Mouse (Mus musculus): Measurements from ENCODE around the gene Sept10. TPM values are rescaled to one million over a fixed set of nuclear protein-coding genes. Genes with fewer than 3 reads are reported as not detected.
A peak's percentile ranks its signal among the peaks of the same experiment; 100 is the strongest.

Gene Sept10
- polyA plus RNA-seq, 1 experiment from 2014 or later: 12.8 TPM

DNA sequence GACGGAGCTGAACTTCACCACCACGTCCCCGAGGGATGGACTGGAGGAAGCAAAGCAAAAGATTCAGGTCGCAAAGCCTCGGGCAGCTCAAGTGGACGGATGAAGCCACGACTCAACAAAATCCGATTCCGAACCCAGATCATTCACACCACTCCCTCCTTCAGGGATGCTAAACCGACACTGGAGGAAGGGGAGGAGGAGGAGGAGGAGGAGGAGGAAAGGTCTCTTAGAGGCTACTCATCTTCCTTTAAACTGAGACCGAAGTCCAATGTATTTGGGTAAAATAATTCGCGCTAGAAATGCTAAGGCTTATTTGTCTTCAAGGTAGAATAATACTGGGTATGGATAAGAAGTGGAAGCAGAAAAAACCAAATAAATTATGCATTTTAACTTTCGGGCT lies 1.7 kb upstream of the Sept10 start:
- Histone ChIP-seq H3K9ac (no peak overlapping the region), H3K4me3 (peak overlapping the region; percentile 63)
- 40% methylated on average over 14 of the region's 14 CpGs for WGBS (ENCODE audit: insufficient replicate concordance)

DNA sequence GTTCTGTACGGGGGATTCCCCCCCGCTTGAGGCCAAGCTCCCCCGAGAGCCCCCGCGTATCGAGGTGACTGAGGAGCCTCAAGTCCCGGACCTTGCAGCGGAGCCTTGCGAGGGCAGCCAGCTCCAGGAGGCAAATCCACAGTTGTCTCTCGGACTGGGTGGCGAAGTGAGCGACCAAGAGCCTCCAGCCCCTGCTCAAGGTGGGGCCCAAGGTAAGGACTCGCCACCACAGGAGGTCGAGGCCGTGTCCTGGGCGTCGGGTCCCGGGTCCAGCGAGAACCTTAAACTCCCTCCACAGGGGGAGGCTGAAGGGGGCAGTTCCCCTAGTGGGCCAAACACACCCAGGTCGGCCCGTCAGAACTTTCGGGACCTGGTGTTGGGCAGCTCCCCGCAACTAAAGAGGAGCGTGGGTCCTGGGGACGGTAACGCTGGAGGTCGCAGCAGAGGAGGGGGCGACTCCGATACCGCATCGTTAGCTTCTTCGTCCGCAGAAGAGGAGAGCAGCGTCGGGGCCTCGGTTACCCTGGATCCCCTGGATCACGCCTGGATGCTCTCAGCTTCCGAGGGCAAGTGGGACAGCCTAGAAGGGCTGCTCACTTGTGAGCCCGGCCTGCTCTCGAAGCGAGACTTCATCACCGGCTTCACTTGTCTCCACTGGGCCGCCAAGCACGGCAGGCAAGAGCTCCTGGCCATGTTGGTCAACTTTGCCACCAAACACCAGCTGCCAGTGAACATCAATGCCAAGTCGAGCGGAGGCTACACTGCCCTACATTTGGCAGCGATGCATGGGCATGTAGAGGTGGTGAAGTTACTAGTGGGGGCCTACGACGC lies 839 bp upstream of the Sept10 start:
- no peak overlapping the region for H3K27ac ChIP-seq
- no peaks in the 10 kb centered on the region for H3K36me3 ChIP-seq
- peaks cover 60% of the 10 kb centered on the region for H3K27me3 ChIP-seq (replicated peaks)
- H3K9me3 ChIP-seq (replicated peaks): no peaks in the 10 kb centered on the region
- peaks cover 21% of the 10 kb centered on the region for H3K4me1 ChIP-seq
- H3K9ac ChIP-seq: peak overlapping the region; percentile 66
- H3K4me2 ChIP-seq: peak overlapping the region; percentile 89
- H3K4me3 ChIP-seq: peak overlapping the region; percentile 63
- 6% methylated on average over 49 of the region's 49 CpGs for WGBS (ENCODE audit: insufficient replicate concordance)
- ATAC-seq: peak; percentile 19

More for the DNA sequence above, 1.7 kb upstream of the Sept10 start:
- Histone ChIP-seq H3K27ac (no peak overlapping the region), H3K27me3 (replicated peaks) (peaks cover 58% of the 10 kb centered on the region), H3K36me3 (no peaks in the 10 kb centered on the region), H3K4me1 (peaks cover 21% of the 10 kb centered on the region), H3K9me3 (replicated peaks) (no peaks in the 10 kb centered on the region), H3K4me2 (peak overlapping the region; percentile 89)
- ATAC-seq: no peak

DNA sequence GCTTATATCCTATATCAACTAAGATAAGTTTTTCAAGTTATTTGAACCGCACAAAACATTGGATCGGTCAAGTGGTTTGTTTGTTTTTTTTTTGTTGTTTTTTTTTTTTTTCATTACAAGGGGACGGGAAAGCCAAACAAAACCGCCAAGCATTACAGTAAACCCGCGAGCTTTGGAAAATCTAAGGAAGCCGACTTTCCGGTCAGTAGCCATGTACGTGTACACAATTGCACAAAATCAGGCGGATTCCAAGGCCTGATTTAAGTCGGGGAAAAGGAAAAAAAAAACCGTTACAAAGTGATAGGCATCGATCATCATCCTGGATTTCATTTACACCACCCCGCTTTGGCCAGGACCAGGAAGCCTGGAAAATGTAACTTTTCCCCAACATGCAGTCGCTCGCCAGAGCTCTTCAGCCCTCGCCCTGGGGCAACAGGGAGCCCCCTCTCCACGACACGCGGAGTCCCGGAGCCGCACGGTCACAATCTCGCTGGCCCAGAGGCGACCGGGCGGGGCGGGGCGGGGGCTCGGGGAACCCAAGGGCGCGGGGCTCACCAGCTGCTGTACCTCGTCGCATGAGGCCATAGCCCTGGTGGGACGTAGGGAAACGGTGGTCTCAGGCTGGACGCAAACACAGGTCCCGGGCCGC lies 699 bp downstream of the Sept10 start:
- ATAC-seq: no peak
- Histone ChIP-seq H3K4me3 (peak overlapping the region; percentile 63), H3K4me2 (peak overlapping the region; percentile 89), H3K4me1 (peaks cover 21% of the 10 kb centered on the region), H3K9ac (peak overlapping the region; percentile 66), H3K27ac (peak overlapping the region; percentile 75), H3K36me3 (no peaks in the 10 kb centered on the region), H3K27me3 (replicated peaks) (peaks cover 57% of the 10 kb centered on the region), H3K9me3 (replicated peaks) (no peaks in the 10 kb centered on the region)
- 3% methylated on average over 39 of the region's 39 CpGs for WGBS (ENCODE audit: insufficient replicate concordance)

DNA sequence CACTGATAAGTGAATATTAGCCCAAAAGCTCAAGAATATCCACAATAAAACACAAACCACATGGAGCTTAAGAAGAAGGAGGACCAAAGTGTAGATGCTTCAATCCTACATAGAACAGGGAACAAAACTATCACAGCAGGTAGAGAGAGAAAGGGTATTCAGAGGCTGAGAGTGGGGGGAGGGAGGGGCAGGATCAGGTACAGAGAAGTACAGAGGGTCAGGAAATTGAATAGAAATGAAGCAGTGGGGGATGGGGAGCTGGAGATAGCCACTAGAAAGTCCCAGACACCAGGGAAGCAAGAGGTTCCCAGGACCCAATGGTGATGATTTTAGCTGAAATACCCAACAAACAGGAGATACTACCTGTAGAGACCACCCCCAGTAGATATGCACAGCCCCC lies 21.6 kb downstream of the Sept10 start:
- Histone ChIP-seq H3K4me2 (no peak overlapping the region), H3K4me1 (no peaks in the 10 kb centered on the region), H3K9ac (no peak overlapping the region), H3K27me3 (replicated peaks) (no peaks in the 10 kb centered on the region), H3K27ac (no peak overlapping the region), H3K36me3 (no peaks in the 10 kb centered on the region), H3K4me3 (no peak overlapping the region), H3K9me3 (replicated peaks) (no peaks in the 10 kb centered on the region)
- ATAC-seq: no peak

DNA sequence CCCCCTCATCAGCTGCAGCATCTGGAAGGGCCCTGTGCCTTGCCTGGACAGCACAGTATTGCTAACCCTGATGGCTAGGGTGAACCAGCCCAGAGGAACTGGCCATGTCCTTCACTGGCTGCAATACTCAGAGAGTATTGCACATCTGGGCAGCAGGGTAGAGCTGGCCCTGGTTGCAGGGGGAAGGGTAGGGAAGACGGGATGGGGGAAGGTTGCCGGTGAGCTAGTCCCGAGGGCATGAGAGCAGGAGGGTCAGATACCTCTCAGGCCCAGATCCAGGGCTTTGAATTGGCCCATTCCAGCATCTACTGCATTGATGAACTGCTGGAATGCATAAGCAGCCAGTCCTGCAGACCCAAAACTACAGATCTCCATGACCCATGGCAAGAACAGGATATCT lies 24.9 kb downstream of the Sept10 start:
- no peaks in the 10 kb centered on the region for H3K9me3 ChIP-seq (replicated peaks)
- no peaks in the 10 kb centered on the region for H3K4me1 ChIP-seq
- no peak overlapping the region for H3K27ac ChIP-seq
- no peak for ATAC-seq
- H3K4me2 ChIP-seq: no peak overlapping the region
- H3K9ac ChIP-seq: no peak overlapping the region
- H3K36me3 ChIP-seq: no peaks in the 10 kb centered on the region
- 80% methylated on average over 3 of the region's 3 CpGs for WGBS (ENCODE audit: insufficient replicate concordance)
- H3K4me3 ChIP-seq: no peak overlapping the region
- H3K27me3 ChIP-seq (replicated peaks): no peaks in the 10 kb centered on the region

DNA sequence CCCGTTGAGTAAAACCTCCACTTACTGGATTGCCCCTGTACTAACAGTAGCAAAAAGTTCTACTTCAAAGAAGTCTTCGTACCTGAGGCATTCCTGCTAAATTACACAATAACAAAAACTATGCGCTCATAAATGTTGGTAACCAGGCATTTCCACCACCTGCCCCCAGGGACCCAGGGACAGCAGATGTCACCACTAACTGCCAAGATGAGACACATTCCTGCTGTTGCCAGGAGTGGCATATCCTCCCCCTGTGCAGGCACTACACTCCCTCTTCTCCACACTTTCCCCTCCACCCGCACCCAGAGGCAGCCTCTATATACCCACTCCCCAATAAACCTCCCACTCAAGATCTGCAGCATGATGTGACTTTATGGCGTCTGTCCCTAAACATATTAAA lies 26.8 kb downstream of the Sept10 start:
- H3K27ac ChIP-seq: no peak overlapping the region
- H3K9me3 ChIP-seq (replicated peaks): no peaks in the 10 kb centered on the region
- H3K4me2 ChIP-seq: no peak overlapping the region
- H3K9ac ChIP-seq: no peak overlapping the region
- WGBS (ENCODE audit: insufficient replicate concordance): 68% methylated on average over 5 of the region's 5 CpGs
- no peaks in the 10 kb centered on the region for H3K27me3 ChIP-seq (replicated peaks)
- no peaks in the 10 kb centered on the region for H3K4me1 ChIP-seq
- H3K36me3 ChIP-seq: no peaks in the 10 kb centered on the region
- no peak for ATAC-seq
- H3K4me3 ChIP-seq: no peak overlapping the region

DNA sequence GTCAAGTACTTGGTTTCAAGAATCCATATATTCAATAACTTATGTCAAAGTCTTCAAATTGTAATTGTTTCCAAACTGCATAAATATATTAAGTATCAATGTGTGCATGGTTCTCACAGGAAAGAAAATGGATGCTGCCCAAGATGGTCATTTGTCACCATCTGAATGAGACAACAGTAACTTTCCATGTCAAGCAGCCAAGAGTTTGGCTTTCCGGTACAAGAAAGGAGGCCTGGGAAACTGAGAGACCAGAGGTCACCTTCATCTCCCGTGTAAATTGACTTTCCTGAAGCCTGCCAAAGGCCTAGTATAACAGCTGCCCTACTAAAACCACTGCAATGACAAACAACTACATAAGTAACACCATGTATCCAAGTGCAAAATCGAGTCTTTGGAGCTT lies 39.3 kb downstream of the Sept10 start:
- Histone ChIP-seq H3K4me1 (no peaks in the 10 kb centered on the region), H3K9ac (no peak overlapping the region), H3K27ac (no peak overlapping the region), H3K27me3 (replicated peaks) (no peaks in the 10 kb centered on the region), H3K4me3 (no peak overlapping the region), H3K36me3 (no peaks in the 10 kb centered on the region), H3K4me2 (no peak overlapping the region), H3K9me3 (replicated peaks) (no peaks in the 10 kb centered on the region)
- 51% methylated on average over 3 of the region's 3 CpGs for WGBS (ENCODE audit: insufficient replicate concordance)
- no peak for ATAC-seq

DNA sequence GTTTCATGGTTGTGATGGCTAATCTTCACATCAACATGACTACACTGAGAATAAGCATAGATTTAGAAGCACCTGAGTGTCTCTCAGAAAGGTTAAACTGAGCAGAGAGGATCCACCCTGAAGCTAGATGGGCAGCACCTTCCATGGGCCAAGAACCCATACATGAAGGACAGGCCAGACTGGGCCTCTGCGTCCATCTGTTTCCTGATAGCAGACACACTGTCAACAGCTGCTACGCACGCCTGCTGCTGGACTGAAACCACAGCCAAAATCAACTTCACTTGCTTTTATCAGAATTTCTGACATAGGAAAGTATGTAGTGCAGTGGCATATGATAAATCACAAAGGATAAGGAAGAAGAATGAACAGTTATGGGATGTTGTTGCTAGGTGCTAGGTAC lies 42.0 kb downstream of the Sept10 start:
- no peak overlapping the region for H3K9ac ChIP-seq

DNA sequence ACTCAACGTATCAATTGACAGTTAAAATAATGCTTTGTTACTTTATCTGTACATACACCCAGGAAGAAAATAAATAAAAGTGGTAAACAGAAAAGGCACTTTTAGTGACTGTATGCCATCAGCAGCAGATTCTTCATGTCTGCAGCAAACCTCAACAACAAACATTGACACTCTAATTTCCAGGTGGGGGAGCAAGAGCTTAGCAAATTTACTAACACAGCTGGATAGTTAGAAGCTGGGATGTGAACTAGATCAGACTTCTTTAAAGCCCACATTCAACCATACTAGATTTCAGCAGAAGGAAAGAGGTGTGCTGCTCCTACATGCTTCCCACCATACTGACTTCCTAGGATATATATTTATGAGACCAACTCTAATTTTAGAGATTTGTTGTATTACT lies 49.1 kb downstream of the Sept10 start:
- Histone ChIP-seq H3K9ac (no peak overlapping the region), H3K9me3 (replicated peaks) (no peaks in the 10 kb centered on the region), H3K4me3 (no peak overlapping the region), H3K4me2 (no peak overlapping the region), H3K36me3 (no peaks in the 10 kb centered on the region), H3K27ac (no peak overlapping the region), H3K4me1 (peaks cover 5% of the 10 kb centered on the region; the same call in 1 of the 2 replicates), H3K27me3 (replicated peaks) (no peaks in the 10 kb centered on the region)
- no peak for ATAC-seq
- WGBS (ENCODE audit: insufficient replicate concordance): 68% methylated on average over 1 of the region's 1 CpGs

More for the DNA sequence above, 42.0 kb downstream of the Sept10 start:
- Histone ChIP-seq H3K36me3 (no peaks in the 10 kb centered on the region), H3K4me1 (no peaks in the 10 kb centered on the region), H3K9me3 (replicated peaks) (no peaks in the 10 kb centered on the region), H3K27ac (no peak overlapping the region), H3K27me3 (replicated peaks) (no peaks in the 10 kb centered on the region), H3K4me2 (no peak overlapping the region), H3K4me3 (no peak overlapping the region)
- ATAC-seq: no peak
- 42% methylated on average over 3 of the region's 3 CpGs for whole genome bisulfite sequencing (ENCODE audit: insufficient replicate concordance)

DNA sequence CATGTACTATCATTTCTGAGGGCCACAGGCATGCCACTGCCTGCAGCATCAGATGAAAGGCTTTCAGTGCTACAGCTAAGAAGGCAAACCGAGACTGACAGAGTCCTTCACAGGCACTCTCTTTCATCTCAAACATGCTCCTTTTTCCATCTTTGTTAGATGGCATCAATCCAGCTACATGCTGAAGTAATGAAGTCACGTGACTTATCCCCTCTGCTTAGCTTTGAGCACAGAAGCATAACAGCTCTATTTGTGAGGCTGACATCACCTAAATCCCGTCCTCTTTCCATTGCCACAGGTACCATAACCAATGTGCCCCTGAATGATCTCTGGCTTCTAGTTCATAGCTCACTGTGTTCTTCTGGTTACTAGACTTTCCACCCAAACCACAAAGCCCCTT lies 50.6 kb downstream of the Sept10 start:
- H3K9me3 ChIP-seq (replicated peaks): no peaks in the 10 kb centered on the region
- WGBS (ENCODE audit: insufficient replicate concordance): 54% methylated on average over 3 of the region's 3 CpGs

DNA sequence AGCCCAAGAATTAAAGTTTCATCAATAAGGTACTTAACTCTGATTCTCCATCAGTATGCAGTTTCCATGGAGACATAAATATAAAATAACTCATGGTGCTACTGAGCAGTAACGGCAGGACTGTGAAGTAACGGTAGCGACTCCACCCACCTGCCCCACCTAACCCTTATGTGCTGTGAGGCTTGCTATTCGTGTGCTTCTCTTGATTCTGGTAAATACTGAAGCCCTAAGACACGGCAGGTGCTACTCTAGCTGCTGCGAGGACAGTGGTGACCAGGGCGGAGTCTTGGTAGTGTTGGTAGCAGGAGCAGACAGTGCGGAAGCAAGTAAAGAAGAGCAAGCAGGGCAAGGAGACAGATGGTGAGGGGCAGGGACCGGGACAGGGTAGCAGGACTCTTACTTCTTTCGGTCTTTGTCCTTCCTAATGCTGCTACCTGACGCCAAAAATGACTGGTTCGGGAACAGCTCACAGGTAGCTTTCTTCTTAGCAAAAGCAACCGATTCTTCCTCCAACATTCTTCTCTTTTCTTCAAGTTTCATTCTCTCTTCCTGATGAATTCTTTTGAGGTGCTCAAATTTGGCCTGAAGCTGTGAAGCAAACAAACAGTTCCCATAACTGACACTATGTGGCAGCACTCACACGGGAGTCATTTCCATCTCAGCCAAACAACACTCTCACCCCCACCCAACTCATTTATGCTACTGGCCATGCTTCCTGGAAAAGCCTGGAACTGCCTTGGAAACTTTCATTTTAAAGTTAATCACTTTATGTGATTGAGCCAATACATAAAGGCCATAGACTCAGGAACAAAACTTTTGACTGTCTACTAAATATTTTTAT lies 55.3 kb downstream of the Sept10 start:
- Histone ChIP-seq H3K27ac (no peak overlapping the region), H3K27me3 (replicated peaks) (no peaks in the 10 kb centered on the region), H3K36me3 (0 out of 2 replicates have a peak, but pooled peaks cover 3% of the 10 kb centered on the region), H3K9ac (peak overlapping the region; percentile 27; the same call in 1 of the 2 replicates), H3K4me1 (peaks cover 37% of the 10 kb centered on the region), H3K4me3 (no peak overlapping the region), H3K4me2 (peak overlapping the region; percentile 42), H3K9me3 (replicated peaks) (no peaks in the 10 kb centered on the region)
- WGBS (ENCODE audit: insufficient replicate concordance): 50% methylated on average over 14 of the region's 14 CpGs
- peak; percentile 60; the same call in 1 of the 2 replicates for ATAC-seq

More for the DNA sequence above, 50.6 kb downstream of the Sept10 start:
- Histone ChIP-seq H3K4me3 (no peak overlapping the region), H3K27me3 (replicated peaks) (no peaks in the 10 kb centered on the region), H3K4me2 (no peak overlapping the region), H3K36me3 (0 out of 2 replicates have a peak, but pooled peaks cover 3% of the 10 kb centered on the region), H3K27ac (no peak overlapping the region), H3K9ac (no peak overlapping the region), H3K4me1 (peaks cover 10% of the 10 kb centered on the region)
- ATAC-seq: no peak
